Mouse (Mus musculus) ES-Bruce4 (cell line): ENCODE results near the gene 4930432K21Rik.

Experiments
- CTCF ChIP-seq: IDR thresholded peaks from one replicate; pipeline ENCODE4 v1.8.1; 2011; ENCODE audit warnings: low read depth, low read length
- EP300 ChIP-seq: IDR thresholded peaks from 2 replicates; pipeline ENCODE4 v1.6.1; 2011; ENCODE audit warnings: low read depth, low read length; ENCODE audit not compliant: insufficient read depth
- POLR2A ChIP-seq: IDR thresholded peaks from one replicate; pipeline ENCODE4 v1.8.1; 2011; ENCODE audit warnings: low read length; ENCODE audit not compliant: insufficient read depth

DNA sequence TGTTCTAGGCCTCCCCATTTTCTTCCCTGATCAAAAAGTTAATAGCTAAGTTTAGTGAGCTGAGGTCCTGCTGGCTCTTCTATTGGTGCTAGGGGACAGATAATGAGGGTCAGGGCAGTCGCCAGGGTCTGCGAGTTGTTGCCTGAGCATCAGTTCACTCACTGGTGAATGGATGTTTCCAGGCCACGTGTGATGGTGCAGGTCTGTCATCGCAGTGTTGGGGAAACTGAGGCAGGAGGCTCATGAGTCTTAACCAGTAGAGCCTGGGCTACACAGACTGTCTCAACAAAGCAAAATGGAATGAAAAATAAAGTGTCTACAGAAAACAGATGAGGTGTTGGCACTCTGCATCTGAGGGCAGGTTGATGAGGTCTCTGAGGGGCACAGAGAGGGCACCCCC, 51.0 kb downstream of the 4930432K21Rik start:
- TF ChIP-seq CTCF: no peak
- TF ChIP-seq EP300: no peak
- TF ChIP-seq POLR2A: no peak
